Mouse (Mus musculus) liver, embryonic 16.5 days (tissue): ENCODE results near the gene Akap7. TPM values are rescaled to one million over a fixed set of nuclear protein-coding genes. Genes with fewer than 3 reads are reported as not detected.
"Not testable (repeated sequence)": the region's sequence is repeated elsewhere in the genome, so short reads cannot be mapped to it uniquely, and the experiment has no call there.

ENCODE experiments used
- ATAC-seq: fragments of 200-750 bp; cut with Nextera tagmentation; 2 replicates; pipeline ENCODE4 v1.8.0; 2017; ENCODE audit warnings: low read depth, mild to moderate bottlenecking, moderate number of reproducible peaks, moderate library complexity
- H3K27ac ChIP-seq: fragments of 300-500 bp; sonication (generic); 2 replicates; pipeline ENCODE4 v1.5.1; 2014; ENCODE audit warnings: mild to moderate bottlenecking, low read length
- H3K27me3 ChIP-seq: fragments of 300-500 bp; sonication (generic); 2 replicates; pipeline ENCODE4 v1.6.1; 2014; ENCODE audit warnings: low read depth, low read length, mixed read lengths; ENCODE audit not compliant: control insufficient read depth, insufficient read depth
- H3K36me3 ChIP-seq: fragments of 300-500 bp; sonication (generic); 2 replicates; pipeline ENCODE4 v1.6.1; 2014; ENCODE audit warnings: mild to moderate bottlenecking; ENCODE audit not compliant: control insufficient read depth, insufficient read depth
- H3K4me1 ChIP-seq: fragments of 300-500 bp; sonication (generic); 2 replicates; pipeline ENCODE4 v1.6.1; 2014; ENCODE audit warnings: low read depth, low read length, mixed read lengths; ENCODE audit not compliant: control insufficient read depth
- H3K4me2 ChIP-seq: fragments of 300-500 bp; sonication (generic); 2 replicates; pipeline ENCODE4 v1.6.1; 2014; ENCODE audit warnings: low read depth, low read length, mixed read lengths
- H3K4me3 ChIP-seq: fragments of 300-500 bp; sonication (generic); 2 replicates; pipeline ENCODE4 v1.5.1; 2014; ENCODE audit warnings: low read depth, mild to moderate bottlenecking, low read length
- H3K9ac ChIP-seq: fragments of 300-500 bp; sonication (generic); 2 replicates; pipeline ENCODE4 v1.6.1; 2014; ENCODE audit warnings: low read depth, low read length
- H3K9me3 ChIP-seq: fragments of 300-500 bp; sonication (generic); replicated peaks from 2 replicates; pipeline ENCODE4 v1.6.1; 2016; ENCODE audit warnings: low read length; ENCODE audit not compliant: control insufficient read depth
- WGBS: fragments of 180-500 bp; shearing (Covaris S2); extraction: QIAGEN DNeasy Blood & Tissue Kit; methylation state at CpG from one replicate; pipeline ENCODE4 v1.1.7; 2014; ENCODE audit not compliant: insufficient replicate concordance; 5-methylcytosine and 5-hydroxymethylcytosine counted together
- polyA plus RNA-seq: library from polyadenylated mRNA; unstranded; fragments of >200 nt; fragmentation: Nextera tagmentation; extraction: Ambion mirVana; gene quantifications from 2 replicates; pipeline ENCODE4 v1.2.1, GENCODE M21; 2015

Akap7 gene
- polyA plus RNA-seq, 1 experiment from 2014 or later: 19.0 TPM

DNA sequence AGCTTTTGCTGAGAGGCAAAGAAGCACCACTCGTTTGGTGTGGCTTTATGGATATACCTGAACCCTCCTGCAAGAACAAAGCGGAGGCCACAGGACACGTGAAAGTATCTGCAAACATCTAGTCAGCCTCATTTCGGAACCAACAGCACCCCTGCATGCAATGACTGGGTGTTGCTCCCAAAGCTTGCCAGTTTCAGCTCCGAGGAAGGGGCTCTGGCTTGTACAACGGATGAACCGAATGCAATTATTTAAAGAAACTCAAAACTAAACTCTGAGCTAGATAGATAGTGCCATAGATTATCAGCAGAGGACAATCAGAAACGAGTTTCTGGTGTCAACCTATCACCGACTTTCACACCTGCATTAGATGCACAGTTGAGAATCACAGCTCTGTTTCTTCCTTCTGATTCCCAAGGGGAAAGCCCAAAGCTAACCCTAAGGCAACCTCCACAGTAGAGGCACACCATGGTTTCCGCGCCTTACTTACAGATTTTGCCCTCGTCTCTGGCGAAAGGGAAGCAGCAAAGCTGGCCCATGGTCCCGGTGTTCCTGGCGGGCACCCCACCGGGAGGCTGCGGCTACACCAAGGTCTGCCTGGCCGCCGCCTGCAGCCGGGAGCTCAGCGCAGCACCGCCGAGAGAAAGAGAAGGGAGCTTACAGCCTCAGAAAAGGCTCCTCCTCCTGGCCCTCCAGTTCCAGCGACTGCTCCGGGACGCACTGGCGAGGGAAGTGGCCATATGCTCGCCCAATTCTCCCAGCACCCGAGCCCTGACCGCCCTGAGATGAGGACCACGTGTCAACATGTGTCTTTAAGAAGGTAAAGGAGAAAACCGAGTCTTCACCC, 107.9 kb downstream of the Akap7 start:
- peak overlapping the region; percentile 53 for H3K9ac ChIP-seq
- H3K27me3 ChIP-seq: no peaks in the 10 kb centered on the region
- no peak overlapping the region for H3K27ac ChIP-seq
- peak; percentile 58; the same call in 1 of the 2 replicates for ATAC-seq
- no peaks in the 10 kb centered on the region for H3K4me1 ChIP-seq
- peak overlapping the region; percentile 43 for H3K4me3 ChIP-seq
- WGBS: 15% methylated on average over 32 of the region's 32 CpGs
- H3K9me3 ChIP-seq: no peaks in the 10 kb centered on the region
- H3K36me3 ChIP-seq: no peaks in the 10 kb centered on the region
- peak overlapping the region; percentile 54 for H3K4me2 ChIP-seq

DNA sequence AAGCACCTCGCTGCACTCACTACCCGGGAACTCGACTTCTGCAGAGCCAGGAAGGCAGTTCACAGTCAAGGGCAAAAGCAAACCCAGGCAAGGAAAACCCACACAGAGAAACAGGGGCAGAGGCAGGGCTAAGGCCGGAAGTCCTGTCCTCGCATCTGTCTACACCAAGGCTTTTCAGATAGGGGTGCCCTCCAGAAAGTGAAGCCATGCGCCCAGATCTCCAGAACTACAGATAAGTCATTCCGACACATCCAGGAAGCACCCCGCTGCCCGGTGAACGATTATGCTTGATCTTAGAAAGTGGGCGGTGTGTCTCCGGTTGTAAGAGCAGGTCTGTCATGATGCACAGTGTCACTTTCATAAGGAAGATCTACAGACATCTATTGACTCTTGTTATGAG, 109.1 kb downstream of the Akap7 start:
- Histone ChIP-seq H3K9ac (no peak overlapping the region), H3K4me3 (no peak overlapping the region), H3K36me3 (no peaks in the 10 kb centered on the region), H3K4me2 (no peak overlapping the region), H3K9me3 (no peaks in the 10 kb centered on the region), H3K27ac (no peak overlapping the region), H3K27me3 (no peaks in the 10 kb centered on the region), H3K4me1 (no peaks in the 10 kb centered on the region)
- no peak for ATAC-seq
- WGBS: 56% methylated on average over 12 of the region's 12 CpGs

DNA sequence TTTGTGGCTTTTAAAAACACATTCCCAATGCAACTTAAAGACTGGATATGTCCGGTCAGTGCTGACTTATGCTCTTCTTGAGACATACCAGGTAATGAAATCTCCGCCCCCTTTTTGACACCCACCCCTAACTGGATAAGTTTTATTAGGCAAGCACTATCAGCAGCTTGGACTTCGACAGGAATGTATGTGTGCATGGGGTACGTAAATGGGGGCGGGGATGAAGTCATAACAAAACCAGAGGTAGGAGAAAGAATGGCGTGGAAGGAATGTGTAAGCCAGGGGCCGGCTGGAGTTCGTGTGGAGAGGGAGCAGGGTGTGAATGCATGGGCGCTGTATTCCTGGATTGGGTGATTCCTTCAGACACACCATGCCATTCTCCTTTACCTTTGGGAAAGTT, 109.6 kb downstream of the Akap7 start:
- Histone ChIP-seq H3K27ac (no peak overlapping the region), H3K27me3 (no peaks in the 10 kb centered on the region), H3K9me3 (no peaks in the 10 kb centered on the region), H3K4me2 (no peak overlapping the region), H3K4me3 (no peak overlapping the region), H3K36me3 (no peaks in the 10 kb centered on the region), H3K4me1 (no peaks in the 10 kb centered on the region), H3K9ac (no peak overlapping the region)
- no peak for ATAC-seq
- 68% methylated on average over 9 of the region's 9 CpGs for WGBS

DNA sequence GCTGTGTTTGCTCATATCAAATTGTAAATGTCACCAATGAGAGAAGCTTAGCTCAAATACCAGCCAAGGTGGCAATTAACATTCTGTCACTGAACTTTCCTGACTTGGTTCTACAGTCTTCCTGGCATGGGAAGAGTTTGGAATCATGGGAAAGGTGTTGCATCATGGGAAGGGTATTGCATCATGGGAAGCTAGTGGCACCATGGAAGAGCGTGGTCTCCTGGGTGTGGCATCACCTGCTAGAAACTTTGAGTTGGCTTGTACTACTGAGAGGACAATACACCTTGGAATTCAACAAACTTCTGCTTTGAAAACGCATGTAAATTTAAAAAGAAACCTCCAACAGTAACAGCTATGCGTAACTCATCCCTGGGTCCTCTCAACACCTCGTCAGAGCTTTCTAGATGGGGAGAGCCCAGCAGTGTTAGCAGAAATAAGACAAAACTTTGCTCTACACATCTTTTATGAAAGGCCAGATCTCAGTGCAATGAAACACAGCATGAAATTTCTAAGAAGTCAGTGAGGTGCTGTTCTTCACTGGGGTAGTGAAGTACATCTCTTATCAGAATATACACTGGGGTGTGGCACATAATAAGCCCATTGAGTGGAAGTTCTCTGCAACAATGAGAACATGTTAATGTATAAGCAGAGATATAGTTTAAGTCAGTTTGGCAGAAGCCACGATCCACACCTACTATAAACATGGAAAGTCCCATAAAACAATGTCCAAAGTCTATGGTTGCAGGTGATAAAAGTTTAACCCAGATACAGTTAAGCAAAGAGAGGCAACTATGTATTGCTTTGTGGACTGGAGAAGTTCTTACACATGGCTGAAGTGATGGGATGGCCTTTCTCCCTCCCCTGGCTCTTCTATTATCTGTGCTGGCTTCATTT, 115.2 kb downstream of the Akap7 start:
- Histone ChIP-seq H3K27me3 (no peaks in the 10 kb centered on the region), H3K4me3 (no peak overlapping the region), H3K4me1 (no peaks in the 10 kb centered on the region), H3K9me3 (no peaks in the 10 kb centered on the region), H3K9ac (no peak overlapping the region), H3K36me3 (no peaks in the 10 kb centered on the region), H3K27ac (no peak overlapping the region), H3K4me2 (no peak overlapping the region)
- 59% methylated on average over 5 of the region's 5 CpGs for WGBS
- peak; percentile 30; the same call in 1 of the 2 replicates for ATAC-seq

DNA sequence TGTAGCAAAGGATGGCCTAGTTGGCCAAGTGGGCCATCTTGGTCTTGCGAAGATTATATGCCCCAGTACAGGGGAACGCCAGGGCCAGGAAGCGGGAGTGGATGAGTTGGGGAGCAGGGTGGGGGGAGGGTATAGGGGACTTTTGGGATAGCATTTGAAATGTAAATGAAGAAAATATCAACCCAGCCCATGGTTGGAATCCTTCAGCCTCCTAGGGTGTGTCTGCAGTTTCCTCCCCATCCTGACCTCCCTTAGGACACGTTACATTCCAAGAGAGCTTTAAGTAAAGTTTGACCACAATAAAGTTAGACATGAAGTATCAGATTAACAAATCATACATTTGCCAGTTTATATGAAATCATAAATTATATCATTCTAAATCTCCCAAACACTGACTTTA, 116.5 kb downstream of the Akap7 start:
- Histone ChIP-seq H3K4me3 (no peak overlapping the region), H3K4me1 (no peaks in the 10 kb centered on the region; the same call in none of the 2 replicates), H3K9me3 (no peaks in the 10 kb centered on the region), H3K27ac (no peak overlapping the region), H3K27me3 (no peaks in the 10 kb centered on the region), H3K9ac (no peak overlapping the region), H3K4me2 (no peak overlapping the region), H3K36me3 (no peaks in the 10 kb centered on the region)
- no peak for ATAC-seq
- WGBS: 90% methylated on average over 4 of the region's 4 CpGs

DNA sequence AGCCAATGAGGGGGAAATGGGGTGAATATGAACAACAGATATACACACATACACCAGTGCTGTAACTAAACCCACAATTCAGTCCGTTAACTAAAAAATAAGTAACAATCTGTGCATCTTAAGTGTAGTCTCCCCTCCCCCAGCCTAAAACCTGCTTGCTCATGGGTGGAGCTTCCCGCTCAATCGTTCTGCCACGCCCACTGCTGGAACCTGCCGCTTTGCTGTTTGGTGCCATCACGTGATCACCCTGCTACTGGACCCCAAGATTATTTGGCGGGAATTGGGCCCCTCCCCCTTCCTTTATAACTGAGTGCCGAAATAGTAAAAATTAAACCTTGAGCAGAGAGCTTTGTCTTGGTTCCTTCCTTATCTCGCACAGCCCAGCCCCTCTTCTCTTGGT, 121.4 kb downstream of the Akap7 start:
- not testable (repeated sequence) for H3K4me2 ChIP-seq, H3K4me3 ChIP-seq, H3K9me3 ChIP-seq, ATAC-seq, H3K4me1 ChIP-seq, H3K27me3 ChIP-seq, H3K36me3 ChIP-seq, H3K27ac ChIP-seq, H3K9ac ChIP-seq
- WGBS: 22% methylated on average over 9 of the region's 9 CpGs

DNA sequence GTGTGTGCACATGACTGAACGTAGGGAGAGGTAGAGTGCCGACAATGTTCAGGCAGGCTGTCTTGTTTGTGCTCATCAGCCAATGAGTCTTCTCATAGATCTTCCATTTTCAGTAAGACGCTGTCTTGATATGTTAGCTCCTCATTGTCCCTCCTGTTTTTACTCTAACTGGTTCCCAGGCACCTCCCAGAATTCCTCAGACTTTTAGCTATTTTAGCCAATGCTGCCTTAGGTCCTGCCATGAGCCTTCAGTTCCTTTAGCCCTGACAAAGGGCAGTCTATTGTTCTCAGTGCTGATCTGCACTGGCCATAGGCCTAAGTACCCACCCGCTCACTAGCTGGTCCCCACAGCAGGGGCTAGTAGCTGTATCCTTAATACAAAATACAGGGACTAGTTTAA, 122.0 kb downstream of the Akap7 start:
- Histone ChIP-seq H3K27ac (no peak overlapping the region), H3K9me3 (no peaks in the 10 kb centered on the region), H3K36me3 (no peaks in the 10 kb centered on the region), H3K9ac (no peak overlapping the region), H3K27me3 (no peaks in the 10 kb centered on the region), H3K4me1 (no peaks in the 10 kb centered on the region; the same call in none of the 2 replicates), H3K4me2 (no peak overlapping the region), H3K4me3 (no peak overlapping the region)
- ATAC-seq: no peak
- 82% methylated on average over 4 of the region's 4 CpGs for WGBS

DNA sequence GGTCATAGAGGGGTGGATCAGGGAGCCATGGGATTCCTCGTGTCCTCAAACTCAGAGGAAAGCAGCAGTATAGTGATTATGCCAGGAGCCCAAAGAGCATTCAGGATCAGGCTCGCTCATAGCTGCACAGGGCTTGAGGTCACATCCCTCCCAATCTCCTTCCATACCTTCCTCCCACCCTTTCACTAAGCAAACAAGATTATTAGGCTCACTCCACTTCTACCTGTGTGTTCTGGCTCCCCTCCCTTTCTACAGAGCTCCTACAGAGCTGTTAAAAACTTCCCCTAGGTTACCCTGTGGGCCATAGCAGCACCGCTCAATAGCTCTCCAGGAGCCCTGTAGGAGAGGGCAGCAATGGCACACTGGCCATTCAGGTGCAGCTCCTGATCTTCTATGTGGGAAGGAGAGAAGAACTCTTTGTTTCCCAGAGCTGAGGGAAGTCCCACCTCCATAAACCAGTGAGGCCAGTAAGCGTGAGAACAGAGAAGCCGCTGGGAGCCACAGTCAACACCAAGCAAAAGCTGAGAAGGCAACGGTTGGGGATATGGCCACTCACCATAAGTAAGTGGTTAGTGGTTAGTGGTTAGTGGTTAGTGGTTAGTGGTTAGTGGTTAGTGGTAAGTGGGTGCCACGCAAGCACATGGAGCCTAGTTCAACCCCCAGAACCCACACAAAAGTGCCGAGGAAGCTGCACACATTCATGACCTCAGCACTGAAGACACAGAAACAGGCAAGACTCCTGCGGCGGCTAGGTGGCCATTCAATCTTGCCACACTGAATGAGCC, 122.7 kb downstream of the Akap7 start:
- no peak overlapping the region for H3K4me3 ChIP-seq
- H3K9me3 ChIP-seq: no peaks in the 10 kb centered on the region
- H3K27me3 ChIP-seq: no peaks in the 10 kb centered on the region
- H3K36me3 ChIP-seq: no peaks in the 10 kb centered on the region
- no peak overlapping the region for H3K27ac ChIP-seq
- no peak overlapping the region for H3K9ac ChIP-seq
- no peak overlapping the region for H3K4me2 ChIP-seq
- WGBS: 49% methylated on average over 10 of the region's 10 CpGs
- no peaks in the 10 kb centered on the region; the same call in none of the 2 replicates for H3K4me1 ChIP-seq
- no peak for ATAC-seq
